Mouse (Mus musculus) embryonic facial prominence, embryonic 11.5 days (tissue): ENCODE data around the gene Prl3b1. TPM values are rescaled to one million over a fixed set of nuclear protein-coding genes. Genes with fewer than 3 reads are reported as not detected.

Experiments
- ATAC-seq: fragments of 200-750 bp; cut with Nextera tagmentation; replicated peaks from 2 replicates; pipeline ENCODE4 v1.8.0; 2017; ENCODE audit warnings: low read depth; ENCODE audit not compliant: insufficient number of reproducible peaks, low FRiP score, low TSS enrichment
- DNase-seq: peaks from one replicate; pipeline ENCODE4 v3.0.0-alpha.2; 2015; ENCODE audit warnings: low spot score
- H3K27ac ChIP-seq: fragments of 300-500 bp; sonication (generic); replicated peaks from 2 replicates; pipeline ENCODE4 v1.5.1; 2014; ENCODE audit warnings: mild to moderate bottlenecking, low read depth, low read length, control low read depth
- H3K27me3 ChIP-seq: fragments of 300-500 bp; sonication (generic); 2 replicates; pipeline ENCODE4 v1.6.1; 2014; ENCODE audit warnings: mild to moderate bottlenecking, low read length, moderate library complexity, mixed read lengths; ENCODE audit not compliant: control insufficient read depth, insufficient read depth
- H3K36me3 ChIP-seq: fragments of 300-500 bp; sonication (generic); replicated peaks from 2 replicates; pipeline ENCODE4 v1.6.1; 2014; ENCODE audit warnings: low read depth, mild to moderate bottlenecking, low read length, moderate library complexity, mixed read lengths; ENCODE audit not compliant: control insufficient read depth, insufficient read depth
- H3K4me1 ChIP-seq: fragments of 300-500 bp; sonication (generic); 2 replicates; pipeline ENCODE4 v1.6.1; 2014; ENCODE audit warnings: low read length, mixed read lengths; ENCODE audit not compliant: control insufficient read depth, insufficient read depth
- H3K4me2 ChIP-seq: fragments of 300-500 bp; sonication (generic); 2 replicates; pipeline ENCODE4 v1.6.1; 2014; ENCODE audit warnings: low read depth, mild to moderate bottlenecking, control low read depth, low read length, moderate library complexity
- H3K4me3 ChIP-seq: fragments of 300-500 bp; sonication (generic); 2 replicates; pipeline ENCODE4 v1.5.1; 2014; ENCODE audit warnings: low read depth, low read length, control low read depth
- H3K9ac ChIP-seq: fragments of 300-500 bp; sonication (generic); replicated peaks from 2 replicates; pipeline ENCODE4 v1.6.1; 2014; ENCODE audit warnings: mild to moderate bottlenecking, control low read depth, low read length
- H3K9me3 ChIP-seq: fragments of 300-500 bp; sonication (generic); replicated peaks from 2 replicates; pipeline ENCODE4 v1.6.1; 2016; ENCODE audit warnings: mild to moderate bottlenecking, low read length, inconsistent platforms, mixed read lengths; ENCODE audit not compliant: control insufficient read depth
- WGBS: fragments of 180-500 bp; shearing (Covaris S2); extraction: QIAGEN DNeasy Blood & Tissue Kit; methylation state at CpG from one replicate; pipeline ENCODE4 v1.1.7; 2014; 5-methylcytosine and 5-hydroxymethylcytosine counted together
- polyA plus RNA-seq: library from polyadenylated mRNA; unstranded; fragments of >200 nt; fragmentation: Nextera tagmentation; extraction: Ambion mirVana; gene quantifications from 2 replicates; pipeline ENCODE4 v1.2.1, GENCODE M21; 2014

Prl3b1 gene
- polyA plus RNA-seq: 0.91 and 1.4 TPM in 2 replicates

DNA sequence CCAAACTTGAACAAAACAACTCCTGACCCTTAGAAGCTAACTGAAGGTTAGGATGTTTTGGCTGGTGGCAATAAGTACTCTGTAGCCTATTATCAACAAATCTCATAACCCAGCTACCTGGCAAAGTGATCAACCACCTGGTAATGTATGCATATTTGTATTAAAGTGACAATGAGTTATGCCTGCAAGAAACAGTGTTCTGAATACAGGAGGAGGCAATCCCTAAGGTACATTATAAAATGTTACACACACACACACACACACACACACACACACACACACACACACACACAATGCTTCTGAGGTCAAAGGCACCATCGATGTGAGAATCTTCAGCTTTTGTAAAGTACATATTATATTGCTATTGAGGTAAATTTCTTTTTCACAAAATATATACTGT lies at the start of gene Prl3b1:
Gene Prl3b1, plus strand, starts transcription at position 301 of the 400 bp plus-strand sequence.
- H3K9ac ChIP-seq: no peak within 1 kb of the TSS
- ATAC-seq (no peak), DNase-seq (no peak)
- no peaks in the 10 kb centered on the region for H3K36me3 ChIP-seq
- no peaks in the 10 kb centered on the region for H3K27me3 ChIP-seq
- no peaks in the 10 kb centered on the region for H3K9me3 ChIP-seq
- 96% methylated on average over 1 of the region's 1 CpGs for WGBS
- no peak within 1 kb of the TSS for H3K4me2 ChIP-seq
- no peak within 1 kb of the TSS for H3K4me3 ChIP-seq
- no peaks in the 10 kb centered on the region for H3K4me1 ChIP-seq
- no peak within 1 kb of the TSS for H3K27ac ChIP-seq

DNA sequence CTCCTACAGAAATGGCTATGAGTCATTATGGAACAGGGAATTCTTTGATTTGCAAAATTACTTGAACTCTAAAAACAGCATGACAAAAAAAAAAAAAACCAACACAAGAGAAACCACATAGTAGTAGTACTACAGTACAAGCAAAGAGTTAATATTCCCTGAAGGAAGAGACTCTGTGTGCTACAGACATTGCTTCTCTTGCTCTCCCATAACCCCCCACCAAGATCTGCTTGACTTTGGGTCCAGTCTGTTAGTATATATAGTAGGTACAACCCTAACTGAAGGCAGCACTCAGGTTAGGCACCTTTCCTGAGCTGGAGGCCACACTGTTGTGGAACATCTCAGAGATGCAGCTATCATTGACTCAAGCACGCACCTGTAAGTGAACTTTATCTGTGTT lies 45.3 kb upstream of the Prl3b1 start, which contains the start of gene Prl3c1:
Gene Prl3c1, plus strand, starts transcription at position 301 of the 400 bp plus-strand sequence.
- WGBS: 86% methylated on average over 1 of the region's 1 CpGs
- no peak for ATAC-seq

DNA sequence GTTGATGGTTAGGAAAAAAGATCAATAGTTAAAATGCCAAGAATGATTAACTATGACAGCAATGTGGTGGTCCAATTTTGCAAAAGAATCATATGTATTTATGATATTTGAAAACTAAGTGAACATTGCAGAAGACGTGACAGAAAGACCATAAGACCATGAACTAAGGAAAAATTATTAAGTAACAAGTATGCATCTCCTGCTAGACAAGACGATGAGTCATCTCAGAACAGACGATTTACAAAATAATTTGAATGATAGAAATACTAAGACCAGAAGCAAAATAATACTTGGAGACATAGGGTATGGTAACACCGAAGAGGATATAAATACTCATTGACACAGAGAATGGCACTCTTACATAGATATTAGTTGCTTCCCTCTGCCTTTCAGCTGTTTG lies 17.5 kb downstream of the Prl3b1 start, which contains the start of gene Prl3a1:
Gene Prl3a1, plus strand, starts transcription at position 301 of the 400 bp plus-strand sequence.
- no peak for ATAC-seq
- WGBS: 87% methylated on average over 4 of the region's 4 CpGs
- no peak for DNase-seq
- no peaks in the 10 kb centered on the region for H3K27me3 ChIP-seq
- H3K9me3 ChIP-seq: no peaks in the 10 kb centered on the region
- no peak within 1 kb of the TSS for H3K4me3 ChIP-seq
- H3K4me2 ChIP-seq: no peak within 1 kb of the TSS
- H3K4me1 ChIP-seq: no peaks in the 10 kb centered on the region
- no peak within 1 kb of the TSS for H3K9ac ChIP-seq
- no peaks in the 10 kb centered on the region for H3K36me3 ChIP-seq
- no peak within 1 kb of the TSS for H3K27ac ChIP-seq

More for the DNA sequence above, 45.3 kb upstream of the Prl3b1 start, which contains the start of gene Prl3c1:
- no peak for DNase-seq
- H3K4me3 ChIP-seq: no peak within 1 kb of the TSS
- no peak within 1 kb of the TSS for H3K9ac ChIP-seq
- no peaks in the 10 kb centered on the region for H3K9me3 ChIP-seq
- no peak within 1 kb of the TSS for H3K27ac ChIP-seq
- no peaks in the 10 kb centered on the region for H3K4me1 ChIP-seq
- no peak within 1 kb of the TSS for H3K4me2 ChIP-seq
- no peaks in the 10 kb centered on the region for H3K27me3 ChIP-seq
- H3K36me3 ChIP-seq: no peaks in the 10 kb centered on the region

Other genes starting within 250 kb of the Prl3b1 start
- gene Prl, start 184.3 kb upstream of the Prl3b1 start, polyA plus RNA-seq: not detected in 2 replicates
- gene Prl3d1, start 147.7 kb upstream of the Prl3b1 start, polyA plus RNA-seq: not detected in 2 replicates
- gene Prl3d2, start 120.1 kb upstream of the Prl3b1 start, polyA plus RNA-seq: not detected in 2 replicates
- gene Prl3d3, start 85.1 kb upstream of the Prl3b1 start, polyA plus RNA-seq: not detected in 2 replicates
- gene Prl3c1, start 45.2 kb upstream of the Prl3b1 start, polyA plus RNA-seq: not detected in 2 replicates
- not detected in 2 replicates for gene Prl3a1, start 17.6 kb downstream of the Prl3b1 start, polyA plus RNA-seq
- gene Prl6a1, start 70.8 kb downstream of the Prl3b1 start, polyA plus RNA-seq: not detected in 2 replicates
- not detected in 2 replicates for gene Prl8a2, start 103.8 kb downstream of the Prl3b1 start, polyA plus RNA-seq
- not detected in 2 replicates for gene Prl2b1, start 149.0 kb downstream of the Prl3b1 start, polyA plus RNA-seq
- gene Prl8a6, start 196.8 kb downstream of the Prl3b1 start, polyA plus RNA-seq: not detected in 2 replicates